Mouse (Mus musculus): Measurements from ENCODE around the gene Klk1b4.

Gene Klk1b4

DNA sequence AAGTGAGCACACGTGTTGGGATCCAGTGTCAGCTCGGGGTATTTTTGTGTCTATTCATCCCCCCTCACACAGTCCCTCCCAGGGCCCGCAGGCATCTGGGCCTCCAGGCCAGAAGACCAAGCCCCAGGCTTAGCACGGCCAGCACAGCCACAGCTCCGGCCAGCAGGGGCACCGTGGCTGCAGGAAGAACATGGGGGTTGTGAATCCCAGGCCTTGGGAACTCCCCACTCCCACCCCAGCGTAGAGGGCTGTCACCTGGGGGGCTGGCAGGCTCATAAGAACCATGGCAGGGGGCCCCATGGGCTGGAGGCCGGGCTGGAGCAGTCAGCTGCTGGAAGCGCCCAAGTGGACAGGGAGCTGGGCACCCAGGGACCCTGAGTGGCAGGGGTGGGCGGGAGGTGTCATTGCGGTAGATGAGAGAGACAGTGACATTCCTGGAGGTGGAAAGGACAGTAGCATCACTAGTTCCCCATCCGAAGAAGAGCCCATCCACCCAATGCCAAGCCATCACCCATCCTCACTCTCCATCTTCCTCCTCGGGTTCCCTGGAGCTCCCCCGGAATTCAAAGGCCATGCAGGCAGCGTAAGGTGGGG is 45.9 kb downstream of the Klk1b4 start:
- no peak for DNase-seq (ENCODE audit: low read depth, low spot score)

DNA sequence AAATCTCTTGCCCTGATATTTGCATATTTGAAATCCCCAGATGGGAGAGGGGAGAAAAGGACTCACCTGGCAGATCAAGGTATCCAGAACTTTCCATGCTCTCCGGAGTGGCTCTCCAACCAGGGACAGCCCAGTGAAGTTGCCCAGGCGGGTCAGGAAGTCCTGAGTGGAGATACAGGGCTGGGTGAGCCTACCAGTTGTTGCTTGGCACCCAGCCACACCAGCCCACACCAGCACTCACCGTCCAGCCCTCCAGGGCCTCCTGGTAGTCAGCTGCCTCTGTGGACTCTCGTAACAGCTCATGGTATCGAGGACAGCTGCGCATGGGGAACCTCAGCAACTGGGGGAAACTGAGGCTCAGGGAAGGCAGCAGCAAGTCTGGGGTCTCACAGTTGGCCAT is 47.7 kb downstream of the Klk1b4 start:
- DNase-seq (ENCODE audit: low read depth, low spot score) = no peak

DNA sequence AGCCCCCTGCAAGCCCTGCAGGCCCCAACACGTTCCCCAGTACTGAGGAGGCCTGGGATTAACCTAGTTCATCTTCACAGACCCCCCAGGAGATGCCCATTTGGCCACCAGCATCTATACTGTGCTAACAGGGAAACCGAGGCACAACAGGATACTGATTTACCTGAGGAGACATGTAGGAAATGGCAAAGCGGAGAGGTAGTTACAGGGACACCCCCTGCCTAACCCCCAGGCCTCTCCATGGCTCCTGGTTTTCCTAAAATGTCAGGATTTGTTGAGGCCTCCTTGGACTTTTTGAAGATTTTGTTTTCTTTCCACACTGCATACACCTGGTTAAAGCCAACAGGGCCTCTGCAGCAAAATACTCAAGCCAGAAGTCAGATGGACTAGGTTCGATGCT is 50.0 kb downstream of the Klk1b4 start, which contains the start of gene Acp4:
Gene Acp4 (minus strand): TSS at position 101 of the 400 bp plus-strand sequence.
- DNase-seq (ENCODE audit: low read depth, low spot score) = no peak

DNA sequence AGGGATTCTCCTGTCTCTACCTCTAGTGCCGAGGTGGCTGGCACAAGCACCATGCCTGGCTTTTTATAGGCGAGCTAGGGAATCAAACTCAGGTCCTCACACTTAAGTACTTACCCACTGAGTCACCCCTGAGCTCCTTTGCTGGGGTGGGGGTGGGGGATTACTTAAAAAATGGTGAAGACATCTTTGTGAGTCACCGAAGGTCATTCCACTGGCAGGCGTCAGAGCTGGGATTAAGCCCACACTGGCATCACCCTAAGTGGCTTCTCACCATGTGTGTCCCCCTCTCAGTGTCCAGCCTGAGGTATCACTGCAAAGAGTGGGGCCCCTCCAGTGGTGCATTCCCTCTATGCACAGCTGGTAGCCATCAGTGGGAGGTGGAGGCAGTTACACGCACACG is 53.2 kb downstream of the Klk1b4 start:
- no peak for DNase-seq (ENCODE audit: low read depth, low spot score)

DNA sequence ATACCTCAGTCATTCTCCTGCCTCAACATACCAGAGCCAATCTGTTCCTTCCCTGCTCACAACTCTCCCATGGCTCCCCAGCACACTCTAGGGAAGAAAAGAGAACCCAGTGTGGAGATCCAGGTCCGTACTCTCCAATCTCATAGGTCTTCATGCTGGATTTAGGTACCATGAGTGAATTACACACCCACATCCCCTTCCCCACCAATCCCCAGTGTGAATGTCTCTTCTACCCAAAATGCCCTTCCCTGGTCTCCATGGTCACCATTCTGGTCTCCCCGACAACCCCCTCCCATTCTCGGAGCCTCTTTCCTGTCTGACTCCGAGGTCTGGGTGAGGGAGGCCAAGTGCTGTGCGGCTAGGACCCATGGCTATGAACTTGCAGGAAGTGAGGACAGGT is 53.9 kb downstream of the Klk1b4 start, which contains the start of gene Gm15517:
Gene Gm15517 (plus strand): TSS at position 301 of the 400 bp plus-strand sequence.
- DNase-seq (ENCODE audit: low read depth, low spot score) = no peak
